Mouse (Mus musculus): ENCODE results near the gene Dcaf5. TPM values are rescaled to one million over a fixed set of nuclear protein-coding genes. Genes with fewer than 3 reads are reported as not detected.
A peak's percentile ranks its signal among the peaks of the same experiment; 100 is the strongest.
"Not testable (repeated sequence)": the region's sequence is repeated elsewhere in the genome, so short reads cannot be mapped to it uniquely, and the experiment has no call there.

Dcaf5 gene
- total RNA-seq (2021), result 10 to 100 TPM; 28.9 to 37.2 TPM
- long read RNA-seq, experiment 1, full-length matches to known transcripts, result 8 of 21 reads
- long read RNA-seq, experiment 1, partial matches to known transcripts, result 5 of 21 reads
- long read RNA-seq, experiment 1, other reads (novel, unspliced or antisense), result 8 of 21 reads
- long read RNA-seq, experiment 2, full-length matches to known transcripts, result 4 of 15 reads
- long read RNA-seq, experiment 2, partial matches to known transcripts, result 5 of 15 reads
- long read RNA-seq, experiment 2, other reads (novel, unspliced or antisense), result 6 of 15 reads

DNA sequence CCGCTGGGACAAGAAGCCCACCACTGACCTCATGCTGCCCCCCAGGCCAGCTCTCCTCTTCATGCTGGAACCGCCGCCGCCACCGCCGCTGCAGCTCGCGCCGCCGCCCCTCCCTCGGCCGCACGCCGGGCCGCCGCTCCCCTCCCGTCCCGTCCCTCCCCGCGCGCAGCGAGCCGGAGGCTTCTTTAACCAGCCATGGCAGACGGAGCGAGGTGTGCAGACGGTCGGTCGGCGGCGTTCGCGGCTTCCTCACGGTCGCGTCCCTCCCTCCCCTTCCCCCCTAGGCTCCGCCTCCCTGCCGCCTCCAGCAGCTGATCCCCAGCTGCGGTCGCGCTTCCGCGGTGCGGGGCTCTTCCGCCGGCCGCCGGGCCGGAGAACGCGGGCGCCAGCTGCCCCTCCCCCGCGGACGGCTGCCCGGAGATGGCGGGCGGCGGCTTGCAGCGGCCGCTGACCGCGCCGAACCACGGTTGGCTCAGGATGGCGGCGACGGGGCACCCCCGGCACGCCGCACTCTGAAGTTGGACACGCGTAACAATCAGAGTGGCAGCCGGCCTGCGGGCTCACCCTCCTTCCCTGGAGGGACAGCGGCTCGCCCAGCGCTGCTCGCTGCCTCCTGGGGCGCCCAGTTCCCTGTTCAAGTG lies at the start of gene Dcaf5:
Gene Dcaf5 (minus strand): TSS at position 266 of the 641 bp plus-strand sequence.
- DNase-seq, result peak; percentile 77

DNA sequence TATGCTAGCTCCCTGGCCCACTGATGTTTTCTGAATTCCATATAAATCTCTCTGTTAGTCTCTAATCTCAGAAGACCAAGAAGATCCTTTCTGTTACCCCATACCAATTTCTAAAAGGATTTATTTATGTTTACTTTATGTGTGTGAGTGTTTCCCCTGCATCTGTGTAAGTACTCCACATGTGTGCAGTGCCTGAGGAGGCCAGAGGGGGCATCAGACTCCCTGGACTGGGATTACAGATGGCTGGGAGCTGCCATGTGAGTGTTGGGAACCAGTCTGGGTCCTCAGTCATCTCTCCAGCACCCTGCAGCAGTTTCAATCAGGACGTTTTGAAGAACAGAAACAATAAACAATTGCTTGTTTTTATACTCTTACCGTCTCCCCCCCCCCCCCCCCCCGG lies 47.0 kb upstream of the Dcaf5 start:
- DNase-seq, result no peak

DNA sequence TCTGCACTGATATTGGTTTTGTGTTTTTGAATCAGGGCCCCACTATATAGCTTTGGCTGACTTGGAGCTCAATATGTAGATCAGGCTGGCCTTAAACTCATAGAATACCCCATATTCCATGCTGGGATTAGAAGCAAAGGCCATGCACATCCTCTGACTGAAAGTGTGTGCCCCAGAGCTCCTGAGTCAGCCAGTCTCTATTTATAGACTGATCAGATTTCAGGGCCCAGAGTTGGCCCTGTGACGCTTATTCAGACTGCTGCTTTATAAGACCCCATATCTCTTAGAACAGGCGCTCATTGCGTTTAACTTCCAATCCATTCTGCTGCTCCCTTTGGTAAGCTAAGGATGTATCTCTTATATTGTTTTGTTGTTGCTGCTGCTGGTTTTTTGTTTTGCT lies 43.6 kb upstream of the Dcaf5 start:
- DNase-seq, result no peak

DNA sequence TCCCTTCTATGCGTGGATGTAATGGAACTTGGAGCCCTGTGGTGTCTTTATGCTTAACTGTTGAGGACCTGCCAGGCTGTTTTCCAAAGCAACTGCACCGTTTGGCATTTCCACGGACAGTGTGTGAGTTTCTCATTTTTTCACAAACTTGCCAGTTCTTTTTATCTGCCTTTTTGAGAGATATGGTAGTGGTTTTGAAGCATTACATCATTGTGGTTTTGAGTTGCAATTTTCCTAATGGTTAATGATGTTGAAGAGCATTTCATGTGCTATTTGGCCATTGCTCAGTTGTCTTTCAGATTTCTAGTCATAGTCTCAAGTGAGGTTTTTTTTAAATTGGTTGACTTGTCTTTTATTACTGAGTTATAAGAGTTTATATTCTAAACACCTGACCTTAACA lies 37.3 kb upstream of the Dcaf5 start:
- no peak for DNase-seq

GRCm38 (mm10) chr12:80471926-80472325 lies 35.5 kb upstream of the Dcaf5 start:
- DNase-seq, result no peak

DNA sequence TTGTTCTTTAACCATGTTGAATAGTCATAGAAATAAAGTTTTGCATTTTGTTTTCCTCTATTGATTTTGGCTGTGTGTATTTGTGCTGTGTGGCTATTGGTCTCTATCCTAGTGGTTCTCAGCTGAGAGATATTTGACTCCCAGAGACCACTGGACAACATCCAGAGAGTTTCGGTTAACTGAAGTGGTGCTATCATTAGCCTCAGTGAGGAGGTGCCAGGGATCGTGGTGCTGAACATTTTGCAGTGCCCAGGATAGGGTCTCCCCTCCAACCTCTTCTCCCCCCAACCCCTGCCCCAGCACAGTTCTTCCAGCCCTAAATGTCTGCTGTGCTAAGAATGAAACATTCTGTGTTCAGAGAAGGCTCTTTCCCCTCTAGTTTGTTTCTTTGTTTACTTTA lies 33.8 kb upstream of the Dcaf5 start:
- no peak for DNase-seq

- DNase-seq, result peak; percentile 14
Measured at GRCm38 (mm10) chr12:80463666-80464269, 27.4 kb upstream of the Dcaf5 start.

DNA sequence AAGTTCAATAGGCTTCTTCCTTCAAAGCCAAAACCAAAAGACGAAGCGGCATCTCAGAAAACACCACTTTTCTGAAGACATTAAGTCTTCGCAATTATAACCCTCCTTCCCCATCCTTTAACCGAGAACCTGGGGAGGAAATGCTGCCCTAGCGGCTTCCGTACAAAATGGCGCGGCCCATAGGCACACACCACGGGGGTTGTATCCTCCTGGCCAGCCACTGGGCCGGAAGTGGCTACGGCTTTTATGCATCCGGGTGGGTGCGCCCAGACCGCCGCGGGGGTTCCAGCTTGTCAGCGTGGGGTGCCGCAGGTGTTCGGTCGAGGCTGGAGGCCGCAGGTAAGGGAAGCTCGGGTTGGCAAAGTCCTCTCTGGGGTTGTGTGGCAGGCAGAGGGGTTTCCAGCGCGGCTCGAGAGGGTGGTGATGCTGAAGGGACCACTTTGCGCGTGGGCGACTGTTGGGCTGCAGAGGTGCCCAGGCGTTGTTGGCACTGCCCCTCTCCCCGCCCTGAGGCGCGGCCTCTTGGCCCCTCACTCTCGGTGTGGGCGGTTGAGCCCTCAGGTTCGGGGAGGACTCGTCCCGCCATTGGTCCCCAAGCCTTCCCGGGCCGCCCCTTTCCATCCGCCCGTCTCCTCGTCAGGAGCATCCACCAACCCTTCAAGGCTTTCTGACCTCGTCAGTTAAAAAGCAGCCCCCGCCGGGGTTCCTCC lies 26.7 kb upstream of the Dcaf5 start, which contains the start of gene Exd2:
Gene Exd2 (plus strand): TSS at position 154 of the 710 bp plus-strand sequence.
- DNase-seq, result peak; percentile 86

- DNase-seq, result not testable (repeated sequence)
Measured at GRCm38 (mm10) chr12:80462292-80462896, 26.0 kb upstream of the Dcaf5 start.

GRCm38 (mm10) chr12:80458033-80458432 lies 21.6 kb upstream of the Dcaf5 start:
- DNase-seq, result no peak

GRCm38 (mm10) chr12:80453506-80453905 lies 17.1 kb upstream of the Dcaf5 start:
- DNase-seq, result no peak

- DNase-seq, result no peak
Measured at GRCm38 (mm10) chr12:80444525-80445109, 8.2 kb upstream of the Dcaf5 start.

DNA sequence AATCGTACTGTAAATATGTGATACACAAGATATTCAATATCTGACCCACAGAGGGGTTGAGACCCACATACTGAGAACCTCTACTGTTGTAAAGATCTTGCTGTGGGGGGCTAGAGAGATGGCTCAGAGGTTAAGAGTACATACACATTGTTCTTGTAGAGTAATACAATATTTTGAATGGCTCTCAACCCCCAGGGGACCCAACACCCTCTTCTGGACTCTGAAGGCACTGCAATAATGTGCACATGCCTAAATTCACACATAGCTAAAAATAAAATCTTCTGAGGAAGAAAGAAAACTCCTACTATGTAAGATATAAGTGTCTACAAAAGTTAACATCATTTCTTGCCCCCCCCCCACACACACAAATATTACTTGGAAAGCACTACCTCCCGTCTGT lies 4.6 kb upstream of the Dcaf5 start:
- DNase-seq, result no peak

- DNase-seq, result no peak
Measured at GRCm38 (mm10) chr12:80437051-80437675, 762 bp upstream of the Dcaf5 start.

- no peak for DNase-seq
Measured at GRCm38 (mm10) chr12:80435887-80436286, 514 bp downstream of the Dcaf5 start.

- DNase-seq, result peak; percentile 73
Measured at GRCm38 (mm10) chr12:80434961-80435691, 1.3 kb downstream of the Dcaf5 start.

- DNase-seq, result no peak
Measured at GRCm38 (mm10) chr12:80434601-80434960, 1.8 kb downstream of the Dcaf5 start.

- no peak for DNase-seq
Measured at GRCm38 (mm10) chr12:80433266-80433665, 3.1 kb downstream of the Dcaf5 start.

DNA sequence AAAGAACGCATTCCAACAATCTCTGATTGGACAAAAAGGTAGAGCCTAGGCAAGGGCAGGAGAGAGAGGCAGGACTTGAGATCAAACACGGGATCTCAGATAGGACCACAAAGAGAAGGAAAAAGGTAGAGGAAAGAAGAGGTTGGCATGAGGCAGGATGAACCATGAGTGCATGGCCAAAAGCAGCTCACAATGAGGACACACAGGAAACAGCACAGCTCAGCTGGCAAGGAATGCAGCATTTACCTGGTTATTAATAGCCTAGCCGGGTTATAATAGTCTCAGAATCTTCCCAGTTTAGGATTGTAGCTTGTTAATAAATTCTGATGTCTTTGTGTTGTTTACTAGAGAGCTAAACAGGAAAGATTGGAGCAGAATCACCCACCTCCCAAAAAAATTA lies 8.7 kb downstream of the Dcaf5 start:
- DNase-seq, result no peak

DNA sequence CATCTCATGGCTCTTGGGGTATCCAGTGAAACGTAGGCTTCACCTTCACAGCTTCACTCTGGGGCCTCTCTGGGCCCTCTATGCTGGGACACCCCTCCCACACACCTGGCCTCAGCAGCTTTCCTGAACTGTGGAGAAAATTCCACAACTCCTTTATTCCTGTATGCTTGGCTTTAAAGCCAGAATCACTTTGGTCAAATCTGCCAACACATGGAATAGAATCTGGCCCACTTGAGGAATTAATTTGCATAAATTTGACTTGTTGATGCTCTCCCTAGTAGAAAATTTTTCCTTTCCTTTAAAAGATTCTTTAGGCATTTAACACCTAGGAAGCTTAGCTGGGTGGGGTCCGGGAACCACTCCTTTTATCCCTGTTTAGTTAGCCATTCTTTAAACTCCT lies 21.3 kb downstream of the Dcaf5 start:
- no peak for DNase-seq

DNA sequence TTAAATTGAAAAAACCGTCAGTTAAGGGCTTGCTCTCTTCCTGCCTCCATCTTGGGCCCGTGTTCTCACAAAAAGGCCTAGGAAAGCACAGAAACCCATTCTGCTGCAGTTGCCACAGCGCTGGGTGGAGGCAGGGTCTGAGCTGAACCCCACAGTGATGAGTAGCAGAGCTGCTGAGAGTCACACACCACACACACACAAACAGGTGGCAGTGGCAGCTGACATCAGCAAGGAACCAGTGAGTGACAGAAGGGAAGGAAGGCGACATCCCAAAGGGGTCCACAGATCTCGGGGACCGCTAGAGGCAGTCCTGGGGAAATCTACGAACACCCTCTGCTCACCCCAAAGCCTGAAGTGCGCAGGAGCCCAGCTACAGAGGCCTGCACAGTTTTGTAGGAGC lies 25.5 kb downstream of the Dcaf5 start:
- DNase-seq, result no peak

Data from gastrocnemius, postnatal 10 days (tissue).